Comparison of ENCODE assay signal across 27 mouse cellular contexts in the genomic region with DNA sequence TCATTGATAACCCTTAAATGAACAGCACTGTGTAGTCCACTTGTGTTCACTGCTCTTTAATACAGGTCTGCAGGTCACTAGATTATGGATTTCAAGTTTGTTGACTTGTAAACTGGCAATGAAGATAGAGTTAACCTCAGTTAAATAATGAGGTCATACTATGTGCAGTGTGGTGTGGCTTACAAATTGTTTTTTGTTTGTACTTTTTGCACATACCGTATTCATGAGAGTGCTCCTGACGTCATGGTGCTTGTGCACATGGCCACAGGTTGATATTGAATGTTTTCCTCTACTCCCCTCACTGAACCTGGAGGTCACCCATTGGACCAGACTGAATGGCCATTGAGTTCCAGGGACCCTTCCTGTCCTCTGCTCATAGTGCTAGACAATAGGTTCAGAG.
"Had no signal": no experiment of that assay in that cellular context is flagged by ENCODE, and none has a peak within 500 bp of the region (broad histone marks: within the 10 kb centered on the region; RNA-seq: fewer than 3 reads in every experiment).

No protein-coding gene starts in this region.

- H3K9ac ChIP-seq: forebrain, postnatal 0 days; heart, embryonic 13.5 days; heart, embryonic 15.5 days; hindbrain, embryonic 12.5 days; hindbrain, embryonic 14.5 days; intestine, embryonic 15.5 days; limb, embryonic 12.5 days; liver, embryonic 12.5 days; liver, embryonic 14.5 days had no signal

- H3K4me2 ChIP-seq: heart, embryonic 11.5 days; heart, embryonic 13.5 days; heart, embryonic 15.5 days; hindbrain, embryonic 12.5 days; hindbrain, embryonic 14.5 days; intestine, embryonic 15.5 days; limb, embryonic 12.5 days; liver, embryonic 12.5 days had no signal

- ATAC-seq: forebrain, postnatal 0 days; hindbrain, embryonic 16.5 days; inflammation-experienced regulatory T-cells, adult 6 months; intestine, embryonic 15.5 days; intestine, postnatal 0 days; liver, embryonic 12.5 days had no signal

- H3K27me3 ChIP-seq: heart, embryonic 13.5 days; heart, embryonic 15.5 days; hindbrain, embryonic 12.5 days; intestine, embryonic 15.5 days; limb, embryonic 12.5 days; liver, embryonic 12.5 days had no signal

- H3K27ac ChIP-seq: heart, adult 2 months; heart, embryonic 13.5 days; heart, embryonic 15.5 days; hindbrain, embryonic 10.5 days; hindbrain, embryonic 12.5 days; hindbrain, embryonic 14.5 days; intestine, embryonic 15.5 days; layer of hippocampus, adult 2 months; limb, embryonic 12.5 days; liver, embryonic 12.5 days; liver, embryonic 14.5 days had no signal

- H3K9me3 ChIP-seq: heart, embryonic 13.5 days; heart, embryonic 15.5 days; hindbrain, embryonic 10.5 days; hindbrain, embryonic 12.5 days; intestine, embryonic 15.5 days; limb, embryonic 12.5 days; liver, embryonic 12.5 days had no signal

- H3K4me1 ChIP-seq: hindbrain, embryonic 10.5 days; hindbrain, embryonic 12.5 days; limb, embryonic 12.5 days had no signal

- H3K4me3 ChIP-seq: heart, adult 2 months; heart, embryonic 13.5 days; heart, embryonic 15.5 days; hindbrain, embryonic 10.5 days; hindbrain, embryonic 12.5 days; intestine, embryonic 15.5 days; layer of hippocampus, adult 2 months; limb, embryonic 12.5 days; liver, embryonic 12.5 days had no signal

- DNase-seq: forebrain, postnatal 0 days; gastrocnemius, postnatal 14 days; gastrocnemius, postnatal 36 days; heart, adult 2 months; heart, postnatal 4 days; kidney, adult 18-20 months; kidney, adult 8-10 months; kidney, postnatal 10 days; kidney, postnatal 25 days; kidney, postnatal 4 days; layer of hippocampus, postnatal 36 days; left cerebral cortex, postnatal 4 days; liver had no signal
